Mouse (Mus musculus): ENCODE measurements around the gene 9930104L06Rik. TPM values are rescaled to one million over a fixed set of nuclear protein-coding genes. Genes with fewer than 3 reads are reported as not detected.

Gene 9930104L06Rik
- total RNA-seq, 2 experiments from 2014 or later, result 16.3 to 18.6 TPM

DNA sequence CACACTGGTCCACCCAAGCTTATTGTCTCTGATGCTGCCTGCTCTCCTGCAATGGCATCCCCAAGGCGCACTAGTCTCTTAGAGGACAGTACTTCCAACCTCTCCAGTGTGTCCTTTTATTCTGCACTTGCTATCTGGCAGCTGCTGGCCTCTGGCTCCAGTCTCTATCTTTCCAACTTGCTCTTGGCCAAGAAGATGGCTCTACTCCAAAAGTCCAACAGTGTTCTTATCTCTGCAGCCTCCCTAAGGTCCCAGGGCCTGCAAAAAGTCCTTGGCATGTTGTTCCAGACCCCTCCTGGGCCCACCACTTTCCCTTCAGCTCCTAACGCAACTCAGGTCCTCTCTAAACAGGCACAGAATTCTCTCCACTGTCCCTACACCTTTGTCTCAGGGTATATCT lies 20.4 kb downstream of the 9930104L06Rik start:
- no peak for DNase-seq
- intact Hi-C loops (cut with DNase I), result no loop called here

DNA sequence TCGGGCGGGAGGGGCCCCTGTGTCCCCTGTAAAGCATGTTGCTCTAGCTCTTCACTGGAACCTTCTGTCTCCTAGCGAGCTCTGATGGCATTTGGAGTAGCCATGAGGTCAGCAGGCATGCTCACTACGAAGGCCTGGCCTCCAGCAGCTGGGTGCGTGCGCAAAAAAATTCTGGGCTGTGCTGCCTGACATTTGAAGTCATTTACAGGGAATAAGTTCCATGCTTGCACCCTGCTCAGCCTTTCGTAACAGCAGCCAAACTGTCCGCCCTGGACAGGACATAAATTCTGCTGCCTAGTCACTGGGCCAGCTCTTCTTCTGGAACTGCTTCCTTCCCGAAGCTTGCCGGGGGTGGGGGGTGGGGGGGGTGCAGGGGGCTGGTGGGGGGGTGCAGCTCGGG lies 22.2 kb downstream of the 9930104L06Rik start:
- intact Hi-C loops (cut with DNase I), result no loop called here
- DNase-seq, result no peak

DNA sequence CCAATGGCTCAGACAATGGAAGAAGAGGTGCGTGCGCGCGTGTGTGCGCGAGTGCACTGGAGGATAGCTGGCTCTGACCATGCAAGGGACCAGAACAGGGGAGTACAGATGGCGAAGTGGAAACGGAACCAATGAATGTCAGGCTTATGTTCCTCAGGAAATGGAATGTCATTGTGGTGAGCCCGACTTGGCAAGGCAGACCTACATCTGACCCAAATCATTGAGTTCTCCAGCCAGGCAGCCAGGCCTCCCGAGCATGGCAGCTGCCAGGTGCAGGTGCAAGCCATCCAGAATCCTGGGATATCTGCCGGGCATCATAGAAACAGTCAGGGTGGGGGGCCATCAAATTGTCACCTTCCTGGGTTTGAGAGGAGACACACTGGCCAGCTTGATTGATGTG lies 24.1 kb downstream of the 9930104L06Rik start:
- DNase-seq, result no peak
- intact Hi-C loops (cut with DNase I), result no loop called here

GRCm38 (mm10) chr4:124962576-124962975 lies 25.7 kb downstream of the 9930104L06Rik start:
- intact Hi-C loops (cut with DNase I), result no loop called here
- DNase-seq, result no peak

DNA sequence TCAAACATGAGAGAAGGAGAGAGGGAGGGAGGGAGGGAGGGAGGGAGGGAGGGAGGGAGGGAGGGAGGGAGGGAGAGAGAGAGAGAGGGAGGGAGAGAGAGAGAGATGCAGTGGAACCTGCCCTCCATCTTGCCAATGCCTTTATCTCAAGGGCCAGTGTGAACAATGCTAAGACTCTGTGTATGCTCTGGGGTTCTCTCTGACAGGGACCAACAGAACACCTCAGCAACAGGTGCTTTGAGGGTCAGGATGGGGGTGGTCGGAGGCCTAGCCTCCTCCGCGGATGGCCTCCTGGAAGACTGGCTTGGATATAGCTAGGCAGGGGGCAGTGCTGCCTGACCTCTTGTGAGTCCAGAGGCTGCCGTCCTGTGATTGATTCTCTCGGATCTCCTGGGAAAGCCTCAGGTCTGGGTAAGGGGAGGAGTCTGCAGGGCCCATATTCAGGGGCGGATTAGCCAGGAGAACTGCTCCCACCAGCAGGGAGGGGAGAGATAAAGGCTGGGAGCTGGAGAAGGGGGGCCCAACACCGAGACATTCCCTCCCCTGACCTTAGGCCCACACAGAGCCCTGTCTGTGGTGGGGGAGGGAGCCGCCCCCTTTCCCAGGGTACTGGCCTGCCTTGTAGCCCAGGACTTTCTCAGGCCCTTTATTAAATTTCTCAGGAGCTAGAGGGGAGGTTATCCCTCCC lies 28.2 kb downstream of the 9930104L06Rik start:
- intact Hi-C loops (cut with DNase I), result no loop called here
- no peak for DNase-seq

DNA sequence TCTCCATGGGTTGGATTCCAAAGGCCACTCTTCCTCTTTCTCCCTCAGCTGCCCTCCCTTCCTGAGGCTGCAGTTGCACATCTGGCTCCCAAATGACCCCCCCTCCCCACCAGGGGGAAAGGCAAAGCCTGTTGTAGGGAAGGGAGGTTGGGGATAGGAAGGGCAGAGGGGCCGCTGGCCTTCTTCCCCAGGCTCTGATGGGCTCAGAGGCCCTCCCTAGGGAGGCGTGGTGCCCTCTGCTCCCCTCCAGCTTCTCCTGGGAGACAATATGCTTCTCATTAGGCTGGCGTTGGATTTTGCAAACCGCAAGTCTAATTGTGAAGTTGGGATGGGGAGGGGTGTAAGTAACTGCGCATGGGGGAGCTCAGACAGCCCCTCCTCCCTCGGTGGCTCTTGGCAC lies 31.9 kb downstream of the 9930104L06Rik start:
- intact Hi-C loops (cut with DNase I), result no loop called here

GRCm38 (mm10) chr4:124969219-124969848 lies 32.5 kb downstream of the 9930104L06Rik start:
- intact Hi-C loops (cut with DNase I), result no loop called here
- DNase-seq, result no peak

More for the DNA sequence above, 31.9 kb downstream of the 9930104L06Rik start:
- DNase-seq, result no peak

DNA sequence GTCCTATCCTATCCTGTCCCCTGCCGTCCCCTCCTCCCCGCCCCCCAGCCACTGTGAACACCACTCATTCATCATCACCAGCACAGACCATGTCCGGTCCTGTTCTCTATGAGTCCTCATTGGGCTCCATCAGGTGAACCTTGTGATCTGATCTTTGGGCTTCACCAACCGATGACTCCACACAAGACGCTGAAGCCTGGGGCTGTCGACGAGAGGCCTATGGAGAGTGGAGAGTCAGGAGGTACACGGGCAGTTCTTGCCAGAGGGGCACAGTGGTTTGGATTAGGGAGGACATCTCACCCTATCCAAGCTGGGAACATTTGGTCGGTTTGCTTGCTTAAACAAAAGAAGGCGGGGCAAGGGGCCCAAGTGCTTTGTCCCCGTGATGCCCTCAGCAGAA lies 33.3 kb downstream of the 9930104L06Rik start:
- intact Hi-C loops (cut with DNase I), result no loop called here
- DNase-seq, result no peak

GRCm38 (mm10) chr4:124970677-124971076 lies 33.8 kb downstream of the 9930104L06Rik start:
- intact Hi-C loops (cut with DNase I), result no loop called here
- DNase-seq, result no peak

GRCm38 (mm10) chr4:124971094-124971493 lies 34.2 kb downstream of the 9930104L06Rik start:
- DNase-seq, result no peak
- intact Hi-C loops (cut with DNase I), result no loop called here

DNA sequence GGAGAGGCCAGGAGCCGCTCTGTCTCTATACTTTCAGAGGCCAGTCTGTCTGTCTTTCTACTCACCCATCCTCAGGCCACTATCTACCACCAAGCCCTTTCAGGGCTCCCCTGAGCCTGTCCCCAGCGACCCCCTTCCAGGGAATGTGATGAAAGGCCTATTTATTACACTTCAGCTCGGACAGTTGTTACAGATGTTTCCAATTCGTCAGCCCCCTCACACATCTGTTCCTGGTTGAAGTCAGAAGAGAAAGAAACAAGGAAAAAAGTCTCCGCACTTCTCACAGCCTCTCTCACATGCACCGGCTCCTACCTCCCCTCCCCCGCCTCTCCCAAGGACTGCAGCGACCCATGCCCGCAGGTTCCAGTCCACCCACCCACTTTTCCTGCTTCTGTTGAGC lies 35.5 kb downstream of the 9930104L06Rik start:
- intact Hi-C loops (cut with DNase I), result no loop called here
- no peak for DNase-seq

DNA sequence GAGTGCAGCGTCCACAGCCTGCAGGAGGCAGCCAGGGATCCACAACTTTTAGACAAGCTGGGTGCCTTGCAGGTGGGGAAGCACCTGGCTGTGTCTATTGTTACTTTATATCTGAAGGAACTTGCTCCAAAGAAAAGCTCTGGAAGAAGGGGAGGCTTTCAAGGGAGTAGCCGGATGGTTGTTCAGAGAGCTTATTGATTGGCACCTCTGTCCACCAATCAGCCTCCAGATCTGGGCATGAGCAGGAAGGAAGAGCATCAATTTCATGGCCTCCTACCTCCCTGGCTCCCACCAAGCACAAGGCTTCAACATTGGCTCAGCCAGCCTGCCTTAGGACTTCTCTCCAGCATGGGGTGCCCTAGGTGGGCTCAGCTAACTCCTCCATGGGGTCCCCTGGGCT lies 36.4 kb downstream of the 9930104L06Rik start:
- DNase-seq, result no peak
- intact Hi-C loops (cut with DNase I), result no loop called here

DNA sequence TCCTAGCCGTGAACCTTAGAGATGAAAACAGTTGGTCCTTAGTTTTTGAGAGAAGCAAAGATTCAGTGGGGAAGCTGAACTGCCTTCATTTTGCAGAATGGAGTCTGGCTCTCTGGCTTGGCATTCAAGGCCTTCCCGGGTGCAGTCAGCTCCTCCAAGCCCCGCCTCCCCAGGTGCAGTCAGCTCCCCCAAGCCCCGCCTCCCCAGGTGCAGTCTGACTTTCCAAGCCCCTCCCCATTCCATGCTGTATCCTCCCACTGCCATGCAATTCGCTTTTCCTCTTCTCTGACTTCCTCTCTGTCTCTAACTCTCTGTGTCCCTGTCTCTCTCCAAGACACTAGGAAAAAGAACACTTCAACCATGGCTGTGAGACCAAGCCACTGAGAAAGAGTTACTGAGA lies 41.4 kb downstream of the 9930104L06Rik start:
- intact Hi-C loops (cut with DNase I), result no loop called here
- DNase-seq, result no peak

GRCm38 (mm10) chr4:124983893-124984526 lies 47.2 kb downstream of the 9930104L06Rik start:
- DNase-seq, result no peak
- intact Hi-C loops (cut with DNase I), result no loop called here

- DNase-seq, result no peak
- intact Hi-C loops (cut with DNase I), result no loop called here
Measured at GRCm38 (mm10) chr4:124984871-124985670, 48.2 kb downstream of the 9930104L06Rik start.

- no peak for DNase-seq
- intact Hi-C loops (cut with DNase I), result no loop called here
Measured at GRCm38 (mm10) chr4:124985671-124986602, 49.1 kb downstream of the 9930104L06Rik start, which contains the start of gene Rspo1. Rspo1 (plus strand) TSS chr4:124986430.

GRCm38 (mm10) chr4:124986739-124987710 lies 50.2 kb downstream of the 9930104L06Rik start:
- intact Hi-C loops (cut with DNase I), result no loop called here
- no peak for DNase-seq

DNA sequence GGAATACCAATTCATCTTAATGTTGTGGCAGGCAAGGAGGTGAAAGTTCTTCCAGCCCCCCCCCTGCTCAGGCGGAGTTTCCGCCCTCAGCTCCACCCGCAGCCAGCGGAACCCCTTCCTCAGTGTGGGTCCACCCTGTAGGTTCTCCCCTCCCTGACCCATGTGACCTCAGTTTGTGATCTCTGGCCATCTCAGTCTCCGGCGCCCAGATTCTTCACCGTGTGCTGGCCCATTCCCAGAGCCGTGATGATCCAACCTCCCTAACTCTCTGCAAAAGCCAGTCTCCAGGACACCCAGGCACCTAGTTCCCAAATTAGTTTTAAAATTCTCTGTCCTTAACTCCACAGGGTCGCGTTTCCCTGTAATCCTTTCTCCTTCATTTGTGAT lies 50.9 kb downstream of the 9930104L06Rik start:
- intact Hi-C loops (cut with DNase I), result no loop called here
- DNase-seq, result no peak

DNA sequence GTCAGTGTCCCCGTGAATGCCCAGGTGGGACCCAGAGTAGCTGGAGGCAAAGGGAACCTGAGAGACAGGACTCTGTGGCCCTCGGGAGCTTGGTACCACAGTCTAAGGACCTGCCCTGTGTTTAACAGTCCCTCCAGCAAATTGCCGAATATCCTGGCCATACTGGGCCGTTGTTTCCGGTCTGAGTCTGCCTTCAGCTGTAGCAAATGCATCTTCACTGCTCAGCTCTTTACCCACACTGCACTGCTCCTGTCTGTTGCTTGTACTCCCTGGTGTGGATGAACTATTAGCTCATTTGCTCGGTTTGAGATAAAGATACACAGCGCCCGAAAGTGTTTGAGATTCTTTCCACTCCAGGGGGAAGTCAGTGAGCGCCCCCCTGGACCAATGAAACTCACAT lies 51.5 kb downstream of the 9930104L06Rik start:
- intact Hi-C loops (cut with DNase I), result no loop called here
- no peak for DNase-seq
